Mouse (Mus musculus): ENCODE measurements at regions not wholly inside any gene's neighbourhood (a gene's known extent, or its start where the extent isn't known, plus 50 kb on each side); places are given as distances from the start of the nearest gene placed in this dataset.
A peak's percentile ranks its signal among the peaks of the same experiment; 100 is the strongest.

- peak in 1 of 2 experiments; percentile 4 for DNase-seq
Measured at GRCm38 (mm10) chr8:53695323-53695722, 56.5 kb upstream of the Neil3 start.
